ENCODE assay signal across 9 mouse cellular contexts in genomic region chr6:49656359-49657280, GRCm38 (mm10).
DNase-seq lines count a peak whose midpoint lies in the region; ATAC-seq lines count a peak whose summit lies in the region.
"Had no signal": no experiment of that assay in that cellular context is flagged by ENCODE, and none has a peak within 500 bp of the region (broad histone marks: within the 10 kb centered on the region; RNA-seq: fewer than 3 reads in every experiment).

No protein-coding gene starts in this region.

- no peak overlapping the region for H3K4me2 ChIP-seq in neural tube, embryonic 12.5 days (replicated peaks)
- H3K4me2 ChIP-seq in neural tube, embryonic 15.5 days: no peak overlapping the region

- peak; percentile 10 for DNase-seq in embryo, embryonic 10 days (ENCODE audit: low spot score)
- DNase-seq in embryo, embryonic 9.5 days (ENCODE audit: extremely low spot score): no peak
- peak; percentile 54 for DNase-seq in adrenal gland, postnatal 14 days
- DNase-seq in cerebellum, adult 11 months: no peak
- DNase-seq in spleen, postnatal 10 days (ENCODE audit: low spot score in 2 of 2): no peak
- DNase-seq: lung, adult 2 months had no signal

- H3K4me3 ChIP-seq in neural tube, embryonic 12.5 days: no peak overlapping the region
- H3K4me3 ChIP-seq in neural tube, embryonic 15.5 days (replicated peaks): no peak overlapping the region

- H3K36me3 ChIP-seq in neural tube, embryonic 12.5 days: no peaks in the 10 kb centered on the region
- no peaks in the 10 kb centered on the region for H3K36me3 ChIP-seq in neural tube, embryonic 15.5 days

- 0 out of 2 replicates have a peak overlapping the region, but pooled peaks have one; percentile 22 for H3K9ac ChIP-seq in neural tube, embryonic 12.5 days
- no peak overlapping the region for H3K9ac ChIP-seq in neural tube, embryonic 15.5 days (replicated peaks)

- H3K4me1 ChIP-seq in neural tube, embryonic 12.5 days: no peaks in the 10 kb centered on the region
- H3K4me1 ChIP-seq in neural tube, embryonic 15.5 days: no peaks in the 10 kb centered on the region

- ATAC-seq in neural tube, embryonic 12.5 days (ENCODE audit: low FRiP score, low read depth): no peak
- ATAC-seq in neural tube, embryonic 15.5 days (ENCODE audit: low FRiP score): no peak
- ATAC-seq in megakaryocyte progenitor cell, adult 5-6 weeks (replicated peaks; ENCODE audit: poor library complexity): peak; percentile 73

- 79% methylated on average over 13 of the region's 13 CpGs for WGBS in neural tube, embryonic 12.5 days
- 76% methylated on average over 13 of the region's 13 CpGs for WGBS in neural tube, embryonic 15.5 days

- H3K9me3 ChIP-seq in neural tube, embryonic 12.5 days: no peaks in the 10 kb centered on the region
- H3K9me3 ChIP-seq in neural tube, embryonic 15.5 days (replicated peaks): no peaks in the 10 kb centered on the region

- no peaks in the 10 kb centered on the region for H3K27me3 ChIP-seq in neural tube, embryonic 12.5 days (replicated peaks)
- no peaks in the 10 kb centered on the region for H3K27me3 ChIP-seq in neural tube, embryonic 15.5 days (replicated peaks)

- H3K27ac ChIP-seq in neural tube, embryonic 12.5 days: no peak overlapping the region
- no peak overlapping the region for H3K27ac ChIP-seq in neural tube, embryonic 15.5 days (replicated peaks)

Comparison
In these comparisons a context has a peak if more than half of its experiments do, and no peak if none do; other contexts are left out.
1. DNase-seq: peak in embryo, embryonic 10 days (single experiment) and adrenal gland, postnatal 14 days (single experiment); none in embryo, embryonic 9.5 days (single experiment), cerebellum, adult 11 months (single experiment) and spleen, postnatal 10 days (0 of 2).